ENCODE assay signal across 16 mouse cellular contexts in genomic region chr6:81941718-81942117, GRCm38 (mm10).
"Had no signal": no experiment of that assay in that cellular context is flagged by ENCODE, and none has a peak within 500 bp of the region (broad histone marks: within the 10 kb centered on the region; RNA-seq: fewer than 3 reads in every experiment).

No protein-coding gene starts in this region.

- H3K4me3 ChIP-seq: neural tube, embryonic 13.5 days; neural tube, embryonic 15.5 days; stomach, embryonic 15.5 days had no signal

- H3K9me3 ChIP-seq: neural tube, embryonic 13.5 days; neural tube, embryonic 15.5 days; stomach, embryonic 15.5 days had no signal

- H3K27ac ChIP-seq: neural tube, embryonic 13.5 days; neural tube, embryonic 15.5 days; stomach, embryonic 15.5 days; stomach, postnatal 0 days had no signal

- H3K4me2 ChIP-seq: neural tube, embryonic 13.5 days; neural tube, embryonic 15.5 days; stomach, embryonic 15.5 days had no signal

- H3K4me1 ChIP-seq: neural tube, embryonic 13.5 days; neural tube, embryonic 15.5 days; stomach, embryonic 15.5 days had no signal

- DNase-seq: retina, postnatal 1 day; right cerebral cortex, adult 18-20 months; right cerebral cortex, postnatal 14 days; right cerebral cortex, postnatal 25 days; right cerebral cortex, postnatal 4 days; spleen, adult 18-20 months; thymus, adult 18-20 months; thymus, adult 2 months; thymus, postnatal 14 days; thymus, postnatal 25 days; thymus, postnatal 36 days; thymus, postnatal 4 days had no signal

- H3K27me3 ChIP-seq: neural tube, embryonic 13.5 days; neural tube, embryonic 15.5 days; stomach, embryonic 15.5 days had no signal

- H3K9ac ChIP-seq: neural tube, embryonic 13.5 days; neural tube, embryonic 15.5 days; stomach, embryonic 15.5 days had no signal
